Mouse (Mus musculus): ENCODE measurements around the gene Arid3c.

Arid3c gene

DNA sequence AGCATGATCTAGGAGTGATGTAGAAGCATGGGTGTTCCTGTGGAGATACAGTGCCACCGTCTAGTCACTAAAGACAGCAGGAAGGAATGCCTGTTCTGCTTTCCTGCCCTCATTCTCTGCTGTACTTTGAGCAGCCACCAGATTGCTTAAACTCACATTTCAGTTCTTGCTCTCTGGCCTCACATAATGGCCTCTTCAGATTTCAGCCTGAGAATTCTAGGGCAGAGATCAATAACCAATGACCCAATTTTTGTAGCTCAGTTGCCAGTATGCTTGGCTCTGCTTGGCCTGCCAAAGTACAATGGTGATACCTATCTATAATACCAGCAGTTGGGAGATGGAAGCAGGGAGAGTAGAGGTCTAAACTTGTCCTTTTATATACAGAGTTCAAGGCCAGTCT, 14.1 kb upstream of the Arid3c start:
- no peak for DNase-seq (ENCODE audit: low read depth)

DNA sequence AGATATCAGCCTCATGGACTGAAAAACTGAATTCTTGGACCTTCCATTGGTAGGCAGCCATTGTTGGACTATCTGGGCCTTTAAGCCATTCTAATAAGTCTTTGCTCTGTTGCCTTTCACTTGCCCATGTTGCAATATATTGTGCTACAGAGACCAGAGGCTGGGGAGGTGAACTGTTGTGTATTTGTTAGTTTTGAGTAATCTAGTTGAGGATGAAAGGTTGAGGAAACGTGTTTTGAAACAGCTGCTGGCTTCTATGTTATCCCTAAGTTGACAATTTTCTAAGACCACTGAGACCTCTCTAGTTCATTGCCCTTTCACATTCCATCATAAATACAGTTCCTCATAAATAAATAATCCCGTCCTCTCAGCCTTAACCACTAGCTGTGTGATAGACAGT, 13.2 kb upstream of the Arid3c start:
- no peak for DNase-seq (ENCODE audit: low read depth)

DNA sequence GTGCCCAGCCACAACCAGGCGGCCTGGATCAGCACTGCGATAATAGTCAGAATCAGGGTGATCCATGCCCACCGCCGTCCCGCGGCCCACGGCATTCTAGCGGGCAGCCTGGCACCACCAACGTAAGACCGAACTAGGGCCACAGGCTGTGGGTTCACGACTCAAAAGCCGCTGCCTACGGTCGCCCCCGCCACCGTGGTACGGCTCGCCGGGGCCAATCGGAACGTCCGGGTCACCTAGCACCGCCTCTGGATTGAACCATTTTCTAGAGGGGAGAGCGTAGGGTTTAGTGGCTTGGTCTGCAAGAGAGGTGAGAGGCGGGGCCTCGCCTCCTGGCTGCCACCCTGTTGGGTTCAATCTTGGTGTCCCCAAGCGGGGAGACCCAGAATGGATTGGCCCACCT, 10.2 kb upstream of the Arid3c start:
- peak; percentile 98 for DNase-seq (ENCODE audit: low read depth)

DNA sequence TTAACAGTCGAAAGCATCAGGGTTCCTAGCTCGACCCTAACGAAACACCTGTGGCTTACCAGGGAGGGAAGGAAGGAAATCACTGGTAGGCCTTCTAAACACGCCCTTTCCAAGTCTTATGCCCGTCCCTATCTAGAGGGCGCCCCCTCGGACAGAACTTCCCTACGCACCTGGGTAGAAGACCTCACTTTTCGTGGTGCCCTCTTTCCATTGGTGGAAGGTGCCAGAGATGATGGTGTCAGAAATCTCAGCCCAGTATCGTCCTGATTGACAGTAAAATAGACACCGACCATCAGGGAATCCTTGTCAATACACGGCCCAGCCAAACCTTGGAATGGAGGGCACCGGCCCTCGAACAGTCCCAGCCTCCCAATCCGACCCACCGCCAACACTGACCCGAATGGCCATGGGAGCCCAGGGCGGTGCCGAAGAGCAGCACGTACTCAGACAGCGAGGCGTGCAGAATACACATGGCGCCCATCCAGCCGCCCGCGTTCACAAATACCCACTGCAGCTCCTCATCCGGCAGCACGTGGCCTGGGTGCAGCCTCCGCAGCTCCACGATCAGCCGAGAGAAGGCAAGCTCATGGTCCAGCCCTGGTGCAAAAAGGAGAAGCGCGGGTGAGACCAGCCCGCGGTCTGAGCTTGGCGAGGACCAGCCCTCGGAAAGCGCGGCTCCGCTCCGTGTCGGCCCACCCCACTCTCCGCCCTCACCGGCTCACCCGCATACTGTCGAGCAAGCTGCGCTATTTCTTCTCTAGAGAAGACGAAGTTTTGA, 9.6 kb upstream of the Arid3c start:
- peak; percentile 71 for DNase-seq (ENCODE audit: low read depth)

DNA sequence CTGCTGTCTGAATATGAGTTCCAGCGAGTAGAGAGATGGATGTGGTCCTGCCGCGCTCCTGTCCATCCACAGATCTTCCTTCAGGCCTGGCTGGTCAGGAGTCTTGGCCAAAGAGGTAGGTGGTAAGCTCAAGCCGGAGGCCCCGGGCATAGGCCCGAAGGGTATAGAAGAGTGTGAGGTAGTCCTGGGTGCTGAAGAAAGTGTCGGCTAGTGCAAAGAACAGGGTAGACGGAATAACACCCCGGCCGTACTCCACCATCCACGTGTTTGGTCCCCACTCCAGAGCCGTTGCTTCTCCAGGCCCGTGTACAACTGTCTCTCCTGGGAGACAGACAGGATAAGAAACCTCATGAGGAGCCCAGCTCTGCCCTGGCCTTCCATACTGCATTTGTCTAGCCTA, 8.3 kb upstream of the Arid3c start:
- DNase-seq (ENCODE audit: low read depth), result no peak

DNA sequence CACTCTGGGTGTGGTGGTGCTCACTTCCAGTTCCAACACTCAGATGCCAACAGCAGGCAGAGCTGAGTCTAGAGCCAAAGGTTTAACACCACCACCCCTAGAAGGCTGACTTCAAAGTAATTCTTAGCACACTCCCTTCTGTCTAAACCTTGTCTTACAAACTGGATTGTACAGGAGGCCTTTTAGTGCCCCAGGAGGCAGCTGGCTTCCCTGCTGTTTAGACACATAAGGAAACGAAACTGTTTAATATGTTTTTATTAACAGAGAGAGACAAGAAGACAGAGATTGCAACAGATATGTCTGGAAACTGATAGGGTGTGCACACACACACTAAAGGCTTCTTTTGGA, 7.3 kb upstream of the Arid3c start:
- no peak for DNase-seq (ENCODE audit: low read depth)

DNA sequence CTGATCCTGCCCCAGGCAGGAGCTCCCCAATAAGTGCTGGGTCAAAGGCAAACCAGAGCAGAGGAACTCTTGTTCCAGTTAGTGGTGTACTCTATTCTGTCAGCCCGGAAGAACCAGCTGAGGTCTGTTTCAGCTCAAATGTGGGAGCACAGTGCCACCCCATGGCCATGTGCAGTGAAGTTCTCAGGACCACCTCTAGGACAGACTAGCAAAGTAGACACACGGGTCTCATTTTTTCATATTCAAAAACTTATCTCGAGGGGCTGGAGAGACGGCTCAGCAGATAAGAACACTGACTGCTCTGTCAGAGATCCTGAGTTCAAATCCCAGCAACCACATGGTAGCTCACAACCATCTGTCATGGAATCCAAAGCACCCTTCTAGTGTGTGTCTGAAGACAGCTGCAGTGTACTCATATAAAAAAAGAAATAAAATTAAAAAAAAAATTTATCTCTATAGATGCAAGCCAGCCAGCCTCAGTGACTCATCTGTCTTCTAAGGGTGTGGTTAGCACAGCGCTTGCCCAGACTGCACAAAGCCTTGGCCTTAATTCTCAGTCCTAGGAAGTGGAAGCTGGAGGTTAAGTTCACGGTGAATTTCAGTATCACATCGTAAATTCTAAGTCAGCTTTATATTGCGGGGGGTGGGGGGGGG, 6.8 kb upstream of the Arid3c start:
- DNase-seq (ENCODE audit: low read depth), result peak; percentile 86

DNA sequence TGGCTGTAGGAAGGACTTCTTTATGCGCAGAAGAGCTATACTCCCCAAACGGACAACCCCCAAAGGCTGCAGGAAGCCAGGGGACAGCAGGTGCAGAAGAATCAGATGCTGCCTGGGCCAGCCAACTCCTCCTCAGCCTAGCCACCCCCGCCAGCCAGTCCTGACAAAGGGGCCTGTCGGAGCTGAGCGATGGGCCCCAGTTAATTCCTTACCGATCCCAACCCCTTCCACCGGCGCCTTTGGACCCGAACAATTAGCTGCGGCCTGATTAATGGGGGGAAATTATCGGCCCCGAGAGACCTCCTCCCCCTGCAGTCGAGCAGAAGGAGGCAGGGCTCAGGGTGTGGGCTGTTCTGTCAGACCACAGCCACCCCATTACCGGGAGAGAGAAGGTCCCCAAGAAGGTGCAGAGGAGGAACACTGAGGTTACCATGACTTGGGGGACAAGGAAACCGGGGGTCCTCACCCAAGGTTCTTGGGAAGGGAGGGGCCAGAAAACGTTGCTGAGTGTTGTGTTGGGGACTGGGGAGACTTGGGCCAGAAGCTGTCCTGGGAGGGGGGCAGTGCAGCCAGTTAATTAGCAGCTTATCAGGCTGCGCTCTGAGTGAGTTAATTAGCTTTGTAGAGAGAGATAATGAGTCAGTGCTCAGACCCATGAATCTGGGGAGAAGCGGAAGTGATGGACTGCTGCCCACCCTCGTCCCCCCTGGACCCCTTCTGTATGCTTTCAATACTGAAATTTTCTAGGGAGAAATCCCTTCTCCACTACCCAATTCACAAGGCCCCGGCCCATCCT, 3.9 kb downstream of the Arid3c start:
- DNase-seq (ENCODE audit: low read depth), result no peak

DNA sequence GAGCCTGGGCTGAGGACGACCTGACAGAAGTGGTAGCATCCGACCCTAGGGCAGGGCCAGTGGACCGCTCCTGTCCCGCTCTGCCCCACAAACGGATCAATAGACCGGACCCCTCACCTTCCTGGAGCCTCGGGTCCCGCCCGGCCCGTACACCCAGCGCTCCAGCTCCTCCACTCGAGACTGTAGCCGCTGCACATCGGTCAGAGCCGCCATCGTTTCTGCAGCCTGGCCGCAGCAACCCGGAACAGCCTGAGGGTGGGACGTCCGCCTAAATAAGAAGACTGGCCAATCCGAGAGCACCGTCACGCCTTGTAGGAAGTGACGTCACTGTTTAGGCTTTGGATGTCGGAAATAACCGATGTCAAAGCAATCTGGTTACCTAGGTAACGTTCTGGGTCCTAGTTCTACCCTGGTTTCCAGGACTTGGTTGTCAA, 8.0 kb downstream of the Arid3c start, which contains the start of gene Dctn3:
TSS of gene Dctn3 (minus strand) at position 253 of the 434 bp plus-strand sequence.
- DNase-seq (ENCODE audit: low read depth), result peak; percentile 97

DNA sequence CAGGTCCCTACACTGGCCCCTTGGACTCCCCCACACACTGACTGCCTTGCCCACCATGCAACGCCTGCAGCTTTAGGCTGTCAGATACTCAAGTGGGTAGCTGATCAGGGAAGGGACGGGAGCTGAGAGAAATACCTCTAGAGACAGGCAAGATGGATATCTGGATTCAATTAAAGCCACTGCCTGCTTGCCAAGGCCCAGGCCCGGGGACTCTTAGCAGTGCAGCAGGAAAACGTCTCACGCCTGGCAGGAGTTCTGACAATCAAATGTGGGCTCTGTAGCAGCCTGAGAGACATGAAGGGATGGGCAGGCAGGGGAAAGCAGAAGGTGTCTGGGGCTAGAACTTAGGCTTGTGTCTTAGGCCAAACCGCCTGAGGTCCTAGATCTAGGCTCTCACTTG, 14.1 kb downstream of the Arid3c start:
- DNase-seq (ENCODE audit: low read depth), result no peak

DNA sequence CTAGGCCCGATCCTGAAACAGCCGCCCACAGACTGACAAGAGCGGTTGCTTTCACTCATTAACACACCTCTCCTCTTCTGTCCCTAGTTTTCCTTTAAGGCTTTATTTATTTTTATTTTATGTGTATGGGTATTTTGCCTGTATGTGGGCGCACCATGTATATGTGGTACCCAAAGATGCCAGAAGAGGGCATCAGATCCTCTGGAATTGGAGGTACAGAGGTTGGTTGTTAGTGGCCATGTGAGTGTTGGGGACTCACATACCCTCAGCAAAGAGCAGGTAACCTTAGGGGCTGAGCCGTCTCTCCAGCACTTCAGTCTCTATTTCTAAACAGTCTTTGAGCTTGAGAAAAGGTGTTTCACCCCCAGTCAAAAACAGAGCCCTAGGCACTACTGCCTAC, 15.3 kb downstream of the Arid3c start:
- DNase-seq (ENCODE audit: low read depth), result peak; percentile 65

DNA sequence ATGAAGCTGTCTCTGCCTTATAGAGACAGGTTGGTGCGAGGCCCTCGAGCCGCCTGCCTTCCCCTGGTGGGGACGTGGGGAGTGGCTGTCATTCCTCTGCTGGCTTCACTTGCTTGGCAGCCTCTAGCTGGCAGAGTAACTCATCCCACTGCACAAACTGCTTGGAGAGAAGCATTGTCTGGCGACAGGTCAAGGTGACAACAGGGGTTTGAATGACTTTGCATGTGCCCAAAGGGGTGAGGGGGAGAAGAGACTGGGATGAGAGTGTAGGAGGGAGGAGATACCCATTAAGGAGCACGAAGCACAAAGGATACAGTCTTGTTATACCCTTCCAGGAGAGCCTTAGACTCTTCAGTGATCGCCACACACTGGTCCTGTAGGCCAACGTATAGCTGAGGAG, 15.9 kb downstream of the Arid3c start:
- DNase-seq (ENCODE audit: low read depth), result no peak

DNA sequence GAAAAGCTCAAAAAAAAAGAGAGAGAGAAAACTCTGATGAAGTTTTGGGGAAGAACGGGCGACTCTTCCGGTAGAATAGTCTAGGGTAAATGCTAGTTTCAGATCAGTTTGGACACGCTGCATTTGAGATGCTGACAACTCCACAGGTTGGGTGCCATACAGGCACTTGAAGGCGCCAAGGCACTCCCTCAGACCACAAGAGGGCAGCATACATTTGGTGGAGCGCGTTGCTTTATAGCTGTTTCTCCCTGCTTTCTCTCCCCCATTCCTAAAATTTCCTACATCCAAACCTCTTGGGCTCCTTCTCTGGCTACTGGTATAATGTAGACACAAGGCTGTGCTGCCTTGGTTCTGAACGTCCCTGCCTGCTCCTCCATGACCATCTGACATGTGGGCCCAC, 16.7 kb downstream of the Arid3c start:
- peak; percentile 65 for DNase-seq (ENCODE audit: low read depth)

DNA sequence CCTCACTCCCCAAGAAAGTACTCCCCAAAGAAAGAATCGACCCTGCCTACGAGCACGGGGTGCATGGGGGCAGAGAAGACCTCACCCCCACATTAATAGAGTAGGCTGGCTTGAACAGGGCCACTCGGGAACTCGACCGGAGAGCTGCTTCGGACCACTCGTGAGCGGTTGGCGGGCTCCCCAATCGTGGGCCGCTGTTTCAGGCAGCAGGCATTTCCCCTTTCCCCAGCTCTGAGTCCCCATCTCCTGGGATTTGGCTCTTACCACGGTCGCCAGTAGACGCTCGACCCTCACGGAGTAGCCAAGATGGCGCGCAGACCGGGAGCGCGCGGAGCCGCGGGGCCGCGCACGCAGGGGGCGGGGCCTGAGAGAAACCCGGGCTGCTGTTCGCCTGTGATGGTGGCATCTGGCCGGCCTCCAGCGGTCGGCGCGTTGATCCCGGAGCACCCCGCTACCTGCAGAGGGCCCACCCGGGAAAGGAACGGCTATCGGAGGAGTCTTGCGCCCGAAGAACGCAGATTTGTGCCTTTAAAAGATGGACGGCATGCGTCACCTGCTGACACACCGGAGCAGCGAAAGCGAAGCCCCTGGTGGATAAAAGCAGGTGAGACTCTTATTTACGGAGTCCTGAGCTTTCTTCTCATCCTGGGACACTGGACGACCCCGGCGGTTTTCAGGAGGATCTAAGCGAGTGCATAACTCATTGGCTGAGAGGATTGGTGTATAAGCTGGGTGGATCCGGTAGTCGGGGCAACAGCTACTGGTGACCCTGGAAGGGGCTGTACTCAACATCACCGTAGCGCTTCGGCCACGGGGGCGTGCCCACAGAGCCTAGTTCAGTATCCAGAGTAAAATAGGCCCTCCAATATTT, 17.5 kb downstream of the Arid3c start, which contains the start of gene Rpp25l:
TSS of gene Rpp25l (minus strand) at position 338 of the 871 bp plus-strand sequence.
- peak; percentile 73 for DNase-seq (ENCODE audit: low read depth)

DNA sequence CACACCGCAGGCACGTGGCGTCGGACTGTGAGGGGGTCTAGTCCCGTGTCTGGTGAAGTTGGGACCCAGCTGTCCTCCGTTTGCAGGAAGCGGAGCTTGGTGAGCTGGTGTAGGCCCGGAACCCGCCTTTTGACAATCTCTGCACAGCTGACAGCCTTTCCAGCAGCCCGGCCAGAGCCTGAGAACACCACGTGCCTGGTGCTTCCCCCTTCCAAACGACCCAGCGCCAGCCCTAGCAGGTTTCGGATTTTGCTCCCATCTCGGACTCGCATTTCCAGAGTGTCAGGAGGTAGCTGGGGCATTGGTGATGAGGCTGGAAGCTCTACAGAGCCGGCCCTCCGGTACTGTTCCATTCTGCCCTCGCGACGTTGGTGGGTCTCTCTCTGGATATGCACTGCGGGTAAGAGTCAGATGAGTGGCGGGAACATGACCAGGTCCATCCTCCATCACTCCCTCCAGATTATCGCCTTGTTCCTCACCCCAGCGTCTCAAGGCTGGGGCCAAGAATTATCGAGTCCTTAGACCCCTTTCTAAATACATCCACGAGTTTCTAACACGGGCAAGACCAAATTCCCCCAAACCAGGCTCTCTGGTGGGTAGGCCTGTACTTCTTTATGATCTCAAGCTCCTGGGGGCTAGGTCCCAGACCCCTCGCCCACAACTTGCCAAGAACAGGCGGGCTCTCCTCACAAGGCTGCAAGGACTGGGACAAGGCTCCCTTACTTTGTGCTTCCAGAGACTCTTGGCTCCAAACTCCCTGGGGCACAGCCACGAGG, 18.3 kb downstream of the Arid3c start:
- DNase-seq (ENCODE audit: low read depth), result no peak

DNA sequence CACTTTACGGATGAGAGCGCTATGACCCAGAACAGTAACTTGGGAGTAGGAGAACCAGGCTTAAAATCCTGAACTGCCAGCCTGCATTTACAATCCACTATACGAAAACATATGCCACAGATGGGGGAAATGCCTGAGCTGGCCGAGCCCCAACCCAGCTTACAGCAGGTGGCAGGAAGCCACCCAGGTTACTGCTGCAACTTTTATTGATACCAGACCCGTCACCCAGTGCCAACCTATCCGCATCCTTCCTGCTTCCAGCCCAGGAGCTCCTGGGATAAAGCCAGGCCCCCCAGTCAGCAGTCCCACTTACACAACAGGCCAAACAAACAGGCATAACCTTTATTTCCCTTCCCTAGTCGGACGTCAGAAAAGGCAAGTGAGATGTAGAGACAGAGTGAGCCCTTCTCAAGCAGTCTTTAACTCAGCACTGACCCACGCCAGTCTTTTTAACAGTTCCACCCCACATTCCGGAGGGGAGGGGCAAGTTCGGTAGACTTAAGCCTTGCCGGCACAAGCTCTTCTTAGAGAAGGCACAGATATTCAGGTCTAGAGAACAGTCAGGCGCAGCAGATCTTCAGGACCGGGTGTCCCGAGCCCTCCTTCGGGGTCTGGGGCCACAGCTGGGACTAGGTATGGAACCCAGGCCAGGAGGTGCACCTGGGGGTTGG, 19.1 kb downstream of the Arid3c start:
- DNase-seq (ENCODE audit: low read depth), result no peak

DNA sequence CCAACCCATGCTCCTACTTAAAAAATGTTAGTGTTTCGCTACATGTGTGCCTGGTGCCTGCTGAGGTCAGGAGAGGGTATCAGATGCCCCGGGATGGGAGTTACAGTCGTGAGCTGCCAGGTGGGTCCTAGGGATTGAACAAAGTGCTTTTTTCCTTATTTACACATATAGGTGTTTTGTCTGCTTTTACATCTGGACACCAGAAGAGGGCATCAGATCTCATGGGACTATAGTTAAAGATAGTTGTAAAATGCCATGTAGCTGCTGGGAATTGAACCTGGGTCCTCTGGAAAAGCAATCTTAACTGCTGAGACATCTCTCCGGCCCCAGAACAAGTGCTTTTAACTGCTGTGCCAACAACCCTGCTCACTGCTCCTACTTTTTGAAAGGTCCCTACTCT, 20.7 kb downstream of the Arid3c start:
- peak; percentile 37 for DNase-seq (ENCODE audit: low read depth)

DNA sequence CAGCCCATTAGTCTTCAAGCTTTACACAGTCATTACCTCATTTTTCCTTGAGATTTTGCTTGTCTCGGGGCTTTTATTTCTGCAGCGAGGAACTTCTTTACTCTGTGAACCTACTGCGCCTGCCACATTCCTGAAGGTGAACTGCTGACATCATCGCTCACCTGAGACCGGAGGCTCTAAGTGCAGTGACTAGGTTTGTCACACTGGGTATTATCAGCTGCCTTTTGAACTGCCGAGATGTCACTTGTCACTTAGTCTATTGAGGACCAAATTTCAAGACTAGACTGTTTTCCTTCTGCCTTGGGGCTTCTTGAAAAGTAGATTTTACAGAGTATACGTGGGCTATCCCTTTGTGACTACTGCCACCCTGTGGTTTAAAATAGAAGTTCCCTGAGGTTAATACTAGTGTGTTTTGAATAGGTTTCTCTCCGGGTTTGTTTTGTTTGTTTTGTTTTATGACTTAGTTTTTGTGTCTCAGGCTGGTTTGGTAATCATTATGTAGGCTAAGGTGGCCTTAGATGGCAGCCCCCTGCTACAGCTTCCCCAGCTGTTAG, 22.7 kb downstream of the Arid3c start:
- peak; percentile 77 for DNase-seq (ENCODE audit: low read depth)

DNA sequence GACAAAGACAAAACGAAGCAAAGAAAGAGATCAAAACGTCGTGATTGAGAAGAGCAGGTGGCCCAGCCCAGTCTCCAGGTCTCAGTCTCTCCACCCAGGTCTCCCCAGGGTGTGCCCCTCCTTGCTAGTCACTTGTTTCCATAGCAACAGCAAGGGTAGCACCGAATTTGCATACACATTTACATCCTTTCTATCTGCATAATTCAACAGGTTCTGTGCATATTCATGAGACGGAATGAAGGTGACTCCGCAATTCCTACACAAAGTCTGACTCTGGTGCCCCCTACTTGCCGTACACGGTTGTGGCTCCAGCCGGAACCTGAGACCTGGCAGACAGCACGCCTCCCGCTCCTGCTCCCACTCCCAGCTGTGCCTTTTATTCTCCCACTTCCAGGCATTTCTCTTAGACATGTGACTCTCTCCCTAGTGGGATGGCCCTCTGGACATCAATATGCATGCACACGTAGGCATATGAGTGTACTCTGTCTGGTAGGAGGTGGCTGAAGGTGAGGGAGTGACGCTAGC, 23.9 kb downstream of the Arid3c start:
- DNase-seq (ENCODE audit: low read depth), result peak; percentile 58

All from 416B (cell line).